Comparison of ENCODE assay signal across 8 mouse cellular contexts in genomic region chr6:94040093-94040492, GRCm38 (mm10).
DNase-seq lines count a peak whose midpoint lies in the region; ATAC-seq and TF ChIP-seq lines count a peak whose summit lies in the region.

No protein-coding gene starts in this region.

- DNase-seq in forebrain, postnatal 0 days, result peak; percentile 80
- DNase-seq in left cerebral cortex, postnatal 10 days (ENCODE audit: extremely low spot score in 1 of 2, low spot score in 2 of 2), result peak; percentile 29 to 53
- DNase-seq in left cerebral cortex, adult 11 months (ENCODE audit: low spot score), result no peak
- DNase-seq in ES-CJ7 (ENCODE audit: low read depth, low spot score), result peak; percentile 42
- peak; percentile 36 for DNase-seq in embryo, embryonic 9.5 days (ENCODE audit: extremely low spot score)
- DNase-seq in right cerebral cortex, postnatal 4 days, result peak; percentile 45
- no peak for DNase-seq in T-cell, adult 2 months (ENCODE audit: low spot score)

- H3K36me3 ChIP-seq in forebrain, postnatal 0 days (ENCODE audit: insufficient read depth), result no peaks in the 10 kb centered on the region
- no peaks in the 10 kb centered on the region for H3K36me3 ChIP-seq in forebrain, embryonic 16.5 days (ENCODE audit: control insufficient read depth, insufficient read depth)

- H3K4me2 ChIP-seq in forebrain, postnatal 0 days (ENCODE audit: low read depth), result no peak overlapping the region
- no peak overlapping the region for H3K4me2 ChIP-seq in forebrain, embryonic 16.5 days (ENCODE audit: low read length)

- no peaks in the 10 kb centered on the region for H3K27me3 ChIP-seq in forebrain, postnatal 0 days (ENCODE audit: insufficient read depth, low read length)
- H3K27me3 ChIP-seq in forebrain, embryonic 16.5 days (replicated peaks; ENCODE audit: control insufficient read depth, insufficient read depth, low read length), result no peaks in the 10 kb centered on the region

- no peak overlapping the region for H3K27ac ChIP-seq in forebrain, postnatal 0 days (ENCODE audit: low read depth, low read length)
- H3K27ac ChIP-seq in forebrain, embryonic 16.5 days (ENCODE audit: low read length), result no peak overlapping the region

- no peak overlapping the region for H3K9ac ChIP-seq in forebrain, postnatal 0 days
- no peak overlapping the region for H3K9ac ChIP-seq in forebrain, embryonic 16.5 days (replicated peaks; ENCODE audit: low read depth, low read length)

- H3K4me3 ChIP-seq in forebrain, postnatal 0 days (ENCODE audit: low read depth, low read length), result no peak overlapping the region
- H3K4me3 ChIP-seq in forebrain, embryonic 16.5 days (replicated peaks; ENCODE audit: low read length), result no peak overlapping the region

- TF ChIP-seq CTCF in forebrain, postnatal 0 days (IDR thresholded peaks at IDR 0.05; ENCODE audit: low read depth), result peak; percentile 78

- WGBS in forebrain, postnatal 0 days, result 61% methylated on average over 2 of the region's 2 CpGs
- 68% methylated on average over 2 of the region's 2 CpGs for WGBS in forebrain, embryonic 16.5 days

- no peak; the same call in 1 of the 2 replicates for ATAC-seq in forebrain, postnatal 0 days
- ATAC-seq in forebrain, embryonic 16.5 days, result no peak

- intact Hi-C loops in left cerebral cortex, postnatal 10 days (cut with DNase I), result loop anchor here (5.0 kb wide), 1 partner anchor 283 kb away; no protein-coding TSS in a partner anchor

- no peaks in the 10 kb centered on the region for H3K4me1 ChIP-seq in forebrain, postnatal 0 days (ENCODE audit: insufficient read depth)
- peaks cover 4% of the 10 kb centered on the region; the same call in 1 of the 2 replicates for H3K4me1 ChIP-seq in forebrain, embryonic 16.5 days (replicated peaks; ENCODE audit: control insufficient read depth, insufficient read depth, low read length)

- no peaks in the 10 kb centered on the region for H3K9me3 ChIP-seq in forebrain, postnatal 0 days (ENCODE audit: low read length)
- no peaks in the 10 kb centered on the region for H3K9me3 ChIP-seq in forebrain, embryonic 16.5 days (ENCODE audit: control insufficient read depth, low read length)

Comparison
In these comparisons a context has a peak if more than half of its experiments do, and no peak if none do; other contexts are left out.
1. DNase-seq: peak in forebrain, postnatal 0 days (single experiment), left cerebral cortex, postnatal 10 days (2 of 2), ES-CJ7 (single experiment), embryo, embryonic 9.5 days (single experiment) and right cerebral cortex, postnatal 4 days (single experiment); none in left cerebral cortex, adult 11 months (single experiment) and T-cell, adult 2 months (single experiment).